ENCODE assay signal across 7 mouse cellular contexts in the genomic region with DNA sequence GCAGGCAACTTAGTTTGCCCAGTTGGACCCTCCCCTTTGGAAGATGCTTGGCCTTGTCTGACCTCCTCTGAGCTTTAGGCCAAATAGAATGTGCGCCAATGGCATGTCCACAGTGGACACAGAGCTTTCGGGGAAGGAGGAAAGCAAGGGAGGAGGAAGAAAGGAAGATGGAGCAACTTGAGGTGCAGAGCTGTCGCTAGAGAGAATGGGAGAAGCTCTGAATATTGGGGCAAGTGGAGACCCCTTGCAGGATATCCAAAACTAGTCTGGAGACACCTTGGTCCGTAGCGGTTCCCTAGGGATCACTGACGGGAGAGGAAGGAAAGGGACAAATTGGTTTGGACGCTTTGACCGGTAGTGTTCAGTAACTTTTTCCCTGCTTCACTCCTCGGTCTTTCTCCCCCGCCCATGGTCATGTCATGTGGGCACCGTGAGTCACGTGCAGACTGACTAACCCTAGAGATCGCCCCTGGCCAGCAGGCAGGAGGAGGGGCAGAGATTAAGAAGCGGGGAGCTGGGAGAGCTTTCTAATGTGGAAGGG. TPM values are rescaled to one million over a fixed set of nuclear protein-coding genes. Genes with fewer than 3 reads are reported as not detected.
DNase-seq lines count a peak whose midpoint lies in the region; ATAC-seq lines count a peak whose summit lies in the region.

No protein-coding gene starts in this region.

- H3K4me2 ChIP-seq in forebrain, embryonic 15.5 days (replicated peaks): peak overlapping the region; percentile 100
- H3K4me2 ChIP-seq in liver, embryonic 15.5 days: peak overlapping the region; percentile 56

- intact Hi-C loops in heart, postnatal 14 days (cut with DNase I): no loop called here

- H3K9ac ChIP-seq in forebrain, embryonic 15.5 days (replicated peaks): peak overlapping the region; percentile 72
- H3K9ac ChIP-seq in liver, embryonic 15.5 days: no peak overlapping the region

- H3K4me1 ChIP-seq in forebrain, embryonic 15.5 days: peaks cover 21% of the 10 kb centered on the region
- H3K4me1 ChIP-seq in liver, embryonic 15.5 days (replicated peaks): no peaks in the 10 kb centered on the region

- no peaks in the 10 kb centered on the region for H3K27me3 ChIP-seq in forebrain, embryonic 15.5 days
- peaks cover 30% of the 10 kb centered on the region for H3K27me3 ChIP-seq in liver, embryonic 15.5 days

- no peaks in the 10 kb centered on the region for H3K9me3 ChIP-seq in forebrain, embryonic 15.5 days
- H3K9me3 ChIP-seq in liver, embryonic 15.5 days (replicated peaks): no peaks in the 10 kb centered on the region

- DNase-seq in cerebellum, adult 11-12 months: peak; percentile 79
- DNase-seq in heart, postnatal 14 days: peak; percentile 29 to 55
- peak; percentile 55 to 73 for DNase-seq in kidney, postnatal 4 days
- peak; percentile 12 for DNase-seq in ovary, postnatal 10 days (ENCODE audit: low spot score)

- H3K36me3 ChIP-seq in forebrain, embryonic 15.5 days: no peaks in the 10 kb centered on the region
- no peaks in the 10 kb centered on the region for H3K36me3 ChIP-seq in liver, embryonic 15.5 days (replicated peaks)

- no peak for ATAC-seq in forebrain, embryonic 15.5 days (replicated peaks)
- ATAC-seq in liver, embryonic 15.5 days (ENCODE audit: insufficient read depth): no peak
- ATAC-seq in megakaryocyte, adult 5-6 weeks (ENCODE audit: poor library complexity, severe bottlenecking): no peak

- H3K4me3 ChIP-seq in forebrain, embryonic 15.5 days: peak overlapping the region; percentile 76
- H3K4me3 ChIP-seq in liver, embryonic 15.5 days (replicated peaks): 0 out of 2 replicates have a peak overlapping the region, but pooled peaks have one; percentile 39

- WGBS in forebrain, embryonic 15.5 days: under 1% methylated on average over 14 of the region's 14 CpGs
- 1% methylated on average over 14 of the region's 14 CpGs for WGBS in liver, embryonic 15.5 days (ENCODE audit: insufficient replicate concordance)

- H3K27ac ChIP-seq in forebrain, embryonic 15.5 days (replicated peaks): no peak overlapping the region
- H3K27ac ChIP-seq in liver, embryonic 15.5 days (replicated peaks): no peak overlapping the region

RNA-seq across cellular contexts. Expression of a gene that starts 1.0 kb away (rescaled TPM):
- polyA plus RNA-seq in forebrain, embryonic 15.5 days (2015; fragmentation: Nextera tagmentation; extraction: Ambion mirVana): 24.8 and 27.2 TPM in 2 replicates
- total RNA-seq in heart, postnatal 14 days (2021): 1 to 10 TPM; 3.5 to 5.9 TPM
- polyA plus RNA-seq in liver, embryonic 15.5 days (2015; fragmentation: Nextera tagmentation; extraction: Ambion mirVana): 0.13 and 0.14 TPM in 2 replicates
- 0.32 and 0.45 TPM in 2 replicates for total RNA-seq in megakaryocyte, adult 5-6 weeks (2015)
- 0.40 and 0.73 TPM in 2 replicates for total RNA-seq in megakaryocyte, adult 5-6 weeks (2017)

Comparison
In these comparisons a context has a peak if more than half of its experiments do, and no peak if none do; other contexts are left out.
1. DNase-seq: peak in every context shown above with its lines; median percentile 79 in cerebellum, adult 11-12 months; 64 in kidney, postnatal 4 days; 42 in heart, postnatal 14 days; 12 in ovary, postnatal 10 days.